Mouse (Mus musculus) forebrain, embryonic 14.5 days (tissue): Measurements from ENCODE around the gene Lrfn3. TPM values are rescaled to one million over a fixed set of nuclear protein-coding genes. Genes with fewer than 3 reads are reported as not detected.
A peak's percentile ranks its signal among the peaks of the same experiment; 100 is the strongest.

ENCODE experiments used
- ATAC-seq: fragments of 200-750 bp; cut with Nextera tagmentation; 2 replicates; pipeline ENCODE4 v1.8.0; 2017; ENCODE audit warnings: mild to moderate bottlenecking, moderate library complexity
- DNase-seq: peaks from one replicate; pipeline ENCODE4 v3.0.0-alpha.2; 2015; ENCODE audit warnings: low spot score
- H3K27ac ChIP-seq: fragments of 300-500 bp; sonication (generic); 2 replicates; pipeline ENCODE4 v1.5.1; 2014; ENCODE audit warnings: low read depth, mild to moderate bottlenecking, control low read depth, low read length, moderate library complexity
- H3K27me3 ChIP-seq: fragments of 300-500 bp; sonication (generic); replicated peaks from 2 replicates; pipeline ENCODE4 v1.6.1; 2014; ENCODE audit warnings: low read length, control low read depth, mixed read lengths; ENCODE audit not compliant: control insufficient read depth, insufficient read depth
- H3K36me3 ChIP-seq: fragments of 300-500 bp; sonication (generic); 2 replicates; pipeline ENCODE4 v1.6.1; 2014; ENCODE audit warnings: low read length, control low read depth; ENCODE audit not compliant: control insufficient read depth, insufficient read depth
- H3K4me1 ChIP-seq: fragments of 300-500 bp; sonication (generic); 2 replicates; pipeline ENCODE4 v1.6.1; 2014; ENCODE audit warnings: antibody characterized with exemption, low read length, control low read depth; ENCODE audit not compliant: control insufficient read depth, insufficient read depth
- H3K4me2 ChIP-seq: fragments of 300-500 bp; sonication (generic); 2 replicates; pipeline ENCODE4 v1.6.1; 2014; ENCODE audit warnings: mild to moderate bottlenecking, control low read depth, low read length
- H3K4me3 ChIP-seq: fragments of 300-500 bp; sonication (generic); 2 replicates; pipeline ENCODE4 v1.5.1; 2014; ENCODE audit warnings: low read depth, low read length, control low read depth
- H3K9ac ChIP-seq: fragments of 300-500 bp; sonication (generic); 2 replicates; pipeline ENCODE4 v1.6.1; 2014; ENCODE audit warnings: mild to moderate bottlenecking, low read length, control low read depth, moderate library complexity
- H3K9me3 ChIP-seq: fragments of 300-500 bp; sonication (generic); replicated peaks from 2 replicates; pipeline ENCODE4 v1.6.1; 2016; ENCODE audit warnings: low read length, control low read depth, mixed read lengths; ENCODE audit not compliant: control insufficient read depth
- WGBS: fragments of 180-500 bp; shearing (Covaris S2); extraction: QIAGEN DNeasy Blood & Tissue Kit; methylation state at CpG from one replicate; pipeline ENCODE4 v1.1.7; 2014; 5-methylcytosine and 5-hydroxymethylcytosine counted together
- polyA plus RNA-seq: library from polyadenylated mRNA; unstranded; fragments of >200 nt; fragmentation: Nextera tagmentation; extraction: Ambion mirVana; gene quantifications from 2 replicates; pipeline ENCODE4 v1.2.1, GENCODE M21; 2014

Gene Lrfn3
- polyA plus RNA-seq, 1 experiment from 2014 or later = 8.8 TPM

GRCm38 (mm10) chr7:30323795-30324194 is 38.8 kb downstream of the Lrfn3 start, which contains the start of gene Sdhaf1:
Gene Sdhaf1, minus strand, starts transcription at chr7:30323895.
- 73% methylated on average over 3 of the region's 3 CpGs for WGBS

DNA sequence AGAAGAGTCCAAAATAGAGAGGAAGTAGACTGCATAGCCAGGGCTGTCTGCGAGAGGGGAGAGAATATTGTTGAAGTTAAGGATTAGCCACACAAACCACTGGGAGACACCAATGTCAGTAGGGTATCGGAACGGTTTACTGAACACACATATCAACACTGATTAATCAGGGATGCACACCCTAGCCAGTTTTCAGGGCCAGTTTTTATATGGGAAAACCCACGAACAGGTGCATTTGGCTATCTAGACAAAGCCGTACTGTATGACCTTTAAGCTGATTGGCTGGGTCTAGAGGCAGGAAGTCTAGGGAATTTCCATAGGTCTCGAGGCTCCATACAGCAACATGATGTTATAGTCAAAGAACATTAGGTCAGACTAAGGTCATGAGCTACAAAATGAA is 39.7 kb downstream of the Lrfn3 start:
- Histone ChIP-seq H3K36me3 (no peaks in the 10 kb centered on the region), H3K9me3 (no peaks in the 10 kb centered on the region), H3K27ac (no peak overlapping the region), H3K9ac (peak overlapping the region; percentile 57), H3K4me2 (peak overlapping the region; percentile 67), H3K4me3 (peak overlapping the region; percentile 87), H3K27me3 (no peaks in the 10 kb centered on the region), H3K4me1 (peaks cover 2% of the 10 kb centered on the region; the same call in 1 of the 2 replicates)
- whole genome bisulfite sequencing = 36% methylated on average over 6 of the region's 6 CpGs
- no peak for DNase-seq
- ATAC-seq = no peak

More at GRCm38 (mm10) chr7:30323795-30324194, 38.8 kb downstream of the Lrfn3 start, which contains the start of gene Sdhaf1:
- Histone ChIP-seq H3K4me3 (peak within 1 kb of the TSS; percentile 87), H3K4me1 (peaks cover 2% of the 10 kb centered on the region; the same call in 1 of the 2 replicates), H3K9me3 (no peaks in the 10 kb centered on the region), H3K27ac (no peak within 1 kb of the TSS), H3K36me3 (no peaks in the 10 kb centered on the region), H3K27me3 (no peaks in the 10 kb centered on the region), H3K4me2 (peak within 1 kb of the TSS; percentile 67), H3K9ac (peak within 1 kb of the TSS; percentile 57; the same call in 1 of the 2 replicates)
- ATAC-seq (no peak), DNase-seq (no peak)

DNA sequence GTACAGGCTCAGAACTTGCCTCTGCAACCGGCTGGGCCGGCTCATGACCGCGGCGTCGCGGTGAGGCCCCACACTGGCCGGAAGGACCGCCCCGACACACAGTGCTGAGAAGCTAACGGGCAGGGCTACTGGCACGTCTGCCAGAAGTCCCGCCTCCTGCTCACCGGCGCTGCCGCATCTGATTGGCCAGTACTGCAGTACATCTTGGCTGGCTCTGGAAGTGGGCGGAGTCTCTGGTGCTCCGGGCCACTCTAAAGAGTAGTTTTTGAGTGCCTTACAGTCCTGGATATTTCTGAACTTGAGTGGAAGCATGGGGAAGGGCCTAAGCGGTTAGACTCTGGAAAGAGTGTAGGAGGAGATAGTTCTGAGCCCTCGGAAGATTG is 40.3 kb downstream of the Lrfn3 start:
- no peaks in the 10 kb centered on the region for H3K9me3 ChIP-seq
- ATAC-seq (peak; percentile 100), DNase-seq (peak; percentile 99)
- H3K27me3 ChIP-seq = no peaks in the 10 kb centered on the region
- peak overlapping the region; percentile 87 for H3K4me3 ChIP-seq
- no peaks in the 10 kb centered on the region for H3K36me3 ChIP-seq
- under 1% methylated on average over 20 of the region's 20 CpGs for WGBS
- H3K4me1 ChIP-seq = peaks cover 2% of the 10 kb centered on the region; the same call in 1 of the 2 replicates
- H3K9ac ChIP-seq = peak overlapping the region; percentile 89
- H3K4me2 ChIP-seq = peak overlapping the region; percentile 67
- peak overlapping the region; percentile 76; the same call in 1 of the 2 replicates for H3K27ac ChIP-seq

GRCm38 (mm10) chr7:30321539-30322284 is 40.9 kb downstream of the Lrfn3 start, which contains the start of gene E130208F15Rik:
Gene E130208F15Rik, plus strand, starts transcription at chr7:30321740.
- H3K4me3 ChIP-seq = peak within 1 kb of the TSS; percentile 87
- ATAC-seq = peak; percentile 75

GRCm38 (mm10) chr7:30320946-30321345 is 41.6 kb downstream of the Lrfn3 start:
- H3K9me3 ChIP-seq = no peaks in the 10 kb centered on the region
- peak overlapping the region; percentile 89; the same call in 1 of the 2 replicates for H3K9ac ChIP-seq
- H3K27ac ChIP-seq = no peak overlapping the region
- 84% methylated on average over 2 of the region's 2 CpGs for WGBS
- H3K4me1 ChIP-seq = peaks cover 2% of the 10 kb centered on the region; the same call in 1 of the 2 replicates
- no peaks in the 10 kb centered on the region for H3K36me3 ChIP-seq
- peak overlapping the region; percentile 87; the same call in 1 of the 2 replicates for H3K4me3 ChIP-seq
- DNase-seq (no peak), ATAC-seq (no peak)
- peak overlapping the region; percentile 67 for H3K4me2 ChIP-seq
- H3K27me3 ChIP-seq = no peaks in the 10 kb centered on the region

More at GRCm38 (mm10) chr7:30321539-30322284, 40.9 kb downstream of the Lrfn3 start, which contains the start of gene E130208F15Rik:
- no peaks in the 10 kb centered on the region for H3K27me3 ChIP-seq
- WGBS = under 1% methylated on average over 63 of the region's 63 CpGs
- DNase-seq = peak; percentile 72
- H3K36me3 ChIP-seq = no peaks in the 10 kb centered on the region
- peak within 1 kb of the TSS; percentile 67 for H3K4me2 ChIP-seq
- peak within 1 kb of the TSS; percentile 89 for H3K9ac ChIP-seq
- peaks cover 2% of the 10 kb centered on the region; the same call in 1 of the 2 replicates for H3K4me1 ChIP-seq
- H3K9me3 ChIP-seq = no peaks in the 10 kb centered on the region
- peak within 1 kb of the TSS; percentile 76; the same call in 1 of the 2 replicates for H3K27ac ChIP-seq

GRCm38 (mm10) chr7:30318142-30318541 is 44.4 kb downstream of the Lrfn3 start:
- no peak for ATAC-seq
- 91% methylated on average over 3 of the region's 3 CpGs for WGBS
- no peak for DNase-seq

DNA sequence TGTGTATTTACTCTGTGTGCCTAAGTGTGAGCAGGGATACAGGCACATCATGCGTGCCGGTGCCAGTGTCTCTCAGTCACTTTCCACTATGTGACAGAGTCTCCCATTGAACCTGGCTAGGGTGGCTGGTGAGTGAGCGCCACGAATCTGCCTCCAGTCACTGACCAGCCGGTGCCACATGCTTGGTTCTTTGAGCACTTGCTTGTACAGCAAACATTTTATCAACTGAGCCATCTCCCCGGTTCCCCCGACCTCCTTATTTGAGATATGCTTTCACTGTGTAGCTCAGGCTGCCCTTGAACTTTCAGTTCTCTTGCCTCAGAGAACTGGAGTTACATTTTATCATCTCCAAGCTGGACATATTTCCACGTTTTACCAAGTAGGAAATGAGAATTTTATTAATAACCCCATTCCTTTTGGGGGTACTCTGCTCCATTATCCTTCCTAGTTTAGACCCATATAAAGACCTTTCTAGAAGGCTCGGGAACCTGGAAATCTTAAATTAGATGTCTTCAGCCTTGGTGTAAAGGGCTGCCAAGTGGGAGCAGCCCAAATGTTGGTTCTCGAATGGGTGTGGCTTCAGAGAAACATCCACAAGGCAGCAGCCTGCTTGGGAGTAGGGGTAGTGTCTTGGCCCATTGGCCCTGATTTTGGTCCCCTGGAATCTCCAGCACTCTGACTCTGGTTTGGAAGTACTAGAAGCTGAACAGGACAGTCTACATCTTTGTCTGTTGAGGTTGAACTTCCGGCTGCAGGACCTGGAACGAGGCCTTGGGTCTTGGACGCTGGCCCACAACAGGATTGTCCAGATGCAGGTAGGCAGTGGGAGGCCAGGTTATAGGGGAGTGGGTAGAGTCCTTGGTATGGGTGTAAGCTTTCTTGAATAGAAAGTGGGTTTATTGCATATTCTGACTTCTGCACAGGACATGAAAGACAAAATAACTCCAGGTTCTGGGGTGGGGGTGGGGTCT is 46.7 kb downstream of the Lrfn3 start:
- Histone ChIP-seq H3K9ac (no peak overlapping the region), H3K4me1 (no peaks in the 10 kb centered on the region), H3K9me3 (no peaks in the 10 kb centered on the region), H3K4me3 (no peak overlapping the region), H3K27ac (no peak overlapping the region), H3K36me3 (0 out of 2 replicates have a peak, but pooled peaks cover 11% of the 10 kb centered on the region), H3K27me3 (no peaks in the 10 kb centered on the region), H3K4me2 (no peak overlapping the region)
- DNase-seq (no peak), ATAC-seq (no peak)
- WGBS = 80% methylated on average over 13 of the region's 13 CpGs

More at GRCm38 (mm10) chr7:30318142-30318541, 44.4 kb downstream of the Lrfn3 start:
- no peak overlapping the region for H3K4me3 ChIP-seq
- H3K36me3 ChIP-seq = 0 out of 2 replicates have a peak, but pooled peaks cover under 1% of the 10 kb centered on the region
- H3K27me3 ChIP-seq = no peaks in the 10 kb centered on the region
- peaks cover 2% of the 10 kb centered on the region; the same call in 1 of the 2 replicates for H3K4me1 ChIP-seq
- H3K4me2 ChIP-seq = no peak overlapping the region
- no peak overlapping the region for H3K9ac ChIP-seq
- no peaks in the 10 kb centered on the region for H3K9me3 ChIP-seq
- H3K27ac ChIP-seq = no peak overlapping the region

DNA sequence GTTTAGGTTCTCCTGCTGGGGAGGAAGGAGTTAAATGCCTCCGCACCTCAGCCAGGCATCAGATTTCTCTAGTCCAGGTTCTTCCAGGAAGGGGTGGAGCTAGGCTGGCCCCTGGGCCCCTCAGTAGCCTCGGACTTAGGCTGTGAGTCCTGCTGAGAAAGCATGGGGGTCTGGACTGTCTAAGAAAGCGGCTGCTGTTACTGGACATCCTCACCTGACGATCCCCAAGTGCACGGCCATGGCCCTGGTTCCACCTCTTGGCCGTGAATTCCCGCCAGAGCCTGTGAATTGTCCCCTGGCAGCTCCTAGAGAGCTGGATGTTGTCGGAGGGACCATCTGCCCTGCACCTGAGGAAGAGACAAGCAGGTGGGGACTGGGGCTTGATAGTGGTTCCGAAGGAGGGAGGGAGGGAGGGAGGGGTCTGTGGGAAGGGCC is 47.8 kb downstream of the Lrfn3 start, which contains the start of gene Syne4:
Syne4 (plus strand) TSS at position 87 of the 435 bp plus-strand sequence.
- ATAC-seq (no peak), DNase-seq (no peak)
- Histone ChIP-seq H3K9me3 (no peaks in the 10 kb centered on the region), H3K4me2 (no peak within 1 kb of the TSS), H3K4me1 (no peaks in the 10 kb centered on the region), H3K27me3 (no peaks in the 10 kb centered on the region), H3K9ac (no peak within 1 kb of the TSS), H3K4me3 (no peak within 1 kb of the TSS), H3K36me3 (0 out of 2 replicates have a peak, but pooled peaks cover 11% of the 10 kb centered on the region), H3K27ac (no peak within 1 kb of the TSS)
- WGBS = 1% methylated on average over 9 of the region's 9 CpGs
